Mouse (Mus musculus) kidney, embryonic 16.5 days (tissue): ENCODE data around the gene Ccdc137. TPM values are rescaled to one million over a fixed set of nuclear protein-coding genes. Genes with fewer than 3 reads are reported as not detected.
"Not testable (repeated sequence)": the region's sequence is repeated elsewhere in the genome, so short reads cannot be mapped to it uniquely, and the experiment has no call there.

ENCODE experiments used
- ATAC-seq: fragments of 200-750 bp; cut with Nextera tagmentation; 2 replicates; pipeline ENCODE4 v1.8.0; 2017; ENCODE audit warnings: moderate TSS enrichment; ENCODE audit not compliant: low FRiP score, low TSS enrichment
- H3K27ac ChIP-seq: fragments of 300-500 bp; sonication (generic); 2 replicates; pipeline ENCODE4 v1.5.1; 2014; ENCODE audit warnings: low read length
- H3K27me3 ChIP-seq: fragments of 300-500 bp; sonication (generic); 2 replicates; pipeline ENCODE4 v1.6.1; 2014; ENCODE audit warnings: low read length, control low read depth, mixed read lengths; ENCODE audit not compliant: insufficient read depth
- H3K36me3 ChIP-seq: fragments of 300-500 bp; sonication (generic); 2 replicates; pipeline ENCODE4 v1.6.1; 2014; ENCODE audit warnings: low read length, control low read depth, mixed read lengths; ENCODE audit not compliant: insufficient read depth
- H3K4me1 ChIP-seq: fragments of 300-500 bp; sonication (generic); 2 replicates; pipeline ENCODE4 v1.6.1; 2014; ENCODE audit warnings: low read length, control low read depth, mixed read lengths; ENCODE audit not compliant: insufficient read depth
- H3K4me2 ChIP-seq: fragments of 300-500 bp; sonication (generic); replicated peaks from 2 replicates; pipeline ENCODE4 v1.6.1; 2014; ENCODE audit warnings: low read depth, low read length
- H3K4me3 ChIP-seq: fragments of 300-500 bp; sonication (generic); 2 replicates; pipeline ENCODE4 v1.5.1; 2014; ENCODE audit warnings: mild to moderate bottlenecking, low read length
- H3K9ac ChIP-seq: fragments of 300-500 bp; sonication (generic); replicated peaks from 2 replicates; pipeline ENCODE4 v1.6.1; 2014; ENCODE audit warnings: low read length
- H3K9me3 ChIP-seq: fragments of 300-500 bp; sonication (generic); 2 replicates; pipeline ENCODE4 v1.6.1; 2016; ENCODE audit warnings: low read length, control low read depth
- WGBS: fragments of 180-500 bp; shearing (Covaris S2); extraction: QIAGEN DNeasy Blood & Tissue Kit; methylation state at CpG from one replicate; pipeline ENCODE4 v1.1.7; 2014; 5-methylcytosine and 5-hydroxymethylcytosine counted together
- polyA plus RNA-seq: library from polyadenylated mRNA; unstranded; fragments of >200 nt; fragmentation: Nextera tagmentation; extraction: Ambion mirVana; gene quantifications from 2 replicates; pipeline ENCODE4 v1.2.1, GENCODE M21; 2015

The Ccdc137 gene
- polyA plus RNA-seq, result 40.6 and 43.9 TPM in 2 replicates

DNA sequence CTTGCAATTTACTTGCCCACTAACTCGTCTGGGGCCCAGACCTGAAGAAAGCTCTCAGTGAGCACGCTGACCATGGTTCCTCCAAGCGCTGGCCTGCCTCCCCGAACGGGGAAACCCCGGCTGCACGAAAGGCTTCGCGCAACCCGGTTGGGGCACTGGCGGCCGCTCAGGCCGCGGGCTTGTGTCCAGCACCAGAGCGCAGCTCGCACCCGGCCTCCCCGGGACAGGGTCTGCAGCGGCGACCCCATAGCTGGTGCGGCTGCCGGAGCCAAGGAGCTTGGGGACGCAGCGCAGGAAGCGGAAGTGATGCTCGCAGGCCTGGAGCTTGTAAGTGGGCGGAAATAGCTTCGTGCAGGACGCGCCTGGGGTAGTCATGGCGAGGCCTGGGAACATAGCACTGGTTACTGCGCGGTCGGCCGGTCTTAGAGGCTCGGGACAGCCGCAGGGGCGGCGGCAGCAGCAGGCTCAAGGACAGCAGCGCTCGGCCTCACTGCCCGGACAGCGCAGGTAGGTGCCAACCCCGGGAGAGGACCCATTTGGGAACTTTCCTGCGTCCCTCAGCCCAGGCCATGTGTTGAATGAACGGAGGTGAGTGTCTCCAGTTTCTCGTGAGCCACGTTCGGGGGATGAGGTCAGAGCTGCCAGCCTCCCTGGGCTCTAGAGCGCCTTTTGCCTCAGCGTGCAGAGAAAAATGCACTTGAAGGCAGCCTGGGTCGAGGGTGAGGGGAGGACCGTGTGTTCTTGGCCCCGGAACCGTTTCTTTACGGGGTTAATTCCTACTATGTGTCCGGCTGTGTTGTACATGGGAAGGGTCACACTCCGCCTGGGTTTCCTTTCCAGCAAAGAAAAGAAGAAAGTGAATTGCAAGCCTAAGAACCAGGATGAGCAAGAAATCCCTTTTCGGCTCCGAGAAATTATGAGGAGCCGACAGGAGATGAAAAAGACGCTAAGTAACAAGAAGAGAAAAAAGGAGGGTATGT is at the start of gene Ccdc137, which contains the start of gene Oxld1:
Ccdc137 (plus strand) TSS at position 344 of the 980 bp plus-strand sequence.
Oxld1 (minus strand) TSS at position 297 of the 980 bp plus-strand sequence.
- WGBS, result 3% methylated on average over 62 of the region's 62 CpGs

DNA sequence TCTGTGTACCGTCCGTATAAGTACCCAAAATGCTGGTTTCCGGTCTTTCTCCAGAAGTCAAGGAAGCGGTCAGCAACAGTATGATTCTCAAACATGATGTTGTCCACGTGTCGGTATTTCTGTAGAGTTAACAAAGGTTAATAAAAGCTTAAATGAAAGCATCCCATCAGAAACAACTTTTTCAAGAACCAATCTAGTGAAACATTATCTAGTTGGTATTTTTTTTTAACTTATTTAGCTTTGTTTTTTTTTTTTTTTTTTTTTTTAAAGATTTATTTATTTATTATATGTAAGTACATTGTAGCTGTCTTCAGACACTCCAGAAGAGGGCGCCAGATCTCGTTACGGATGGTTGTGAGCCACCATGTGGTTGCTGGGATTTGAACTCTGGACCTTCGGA is 44.3 kb upstream of the Ccdc137 start:
- H3K27me3 ChIP-seq, ATAC-seq, H3K9ac ChIP-seq, H3K27ac ChIP-seq, H3K9me3 ChIP-seq, H3K4me1 ChIP-seq, H3K4me2 ChIP-seq, H3K4me3 ChIP-seq: not testable (repeated sequence)
- 94% methylated on average over 7 of the region's 10 CpGs for WGBS
- peaks cover 75% of the 10 kb centered on the region for H3K36me3 ChIP-seq

More for the DNA sequence above, at the start of gene Ccdc137, which contains the start of gene Oxld1:
- peak within 1 kb of the TSS; percentile 71 for H3K4me2 ChIP-seq
- H3K27ac ChIP-seq, result peak within 1 kb of the TSS; percentile 86
- no peaks in the 10 kb centered on the region for H3K9me3 ChIP-seq
- H3K4me3 ChIP-seq, result peak within 1 kb of the TSS; percentile 88
- peak within 1 kb of the TSS; percentile 97 for H3K9ac ChIP-seq
- peak; percentile 96 for ATAC-seq
- peaks cover 13% of the 10 kb centered on the region for H3K4me1 ChIP-seq
- no peaks in the 10 kb centered on the region for H3K27me3 ChIP-seq
- H3K36me3 ChIP-seq, result peaks cover 26% of the 10 kb centered on the region

DNA sequence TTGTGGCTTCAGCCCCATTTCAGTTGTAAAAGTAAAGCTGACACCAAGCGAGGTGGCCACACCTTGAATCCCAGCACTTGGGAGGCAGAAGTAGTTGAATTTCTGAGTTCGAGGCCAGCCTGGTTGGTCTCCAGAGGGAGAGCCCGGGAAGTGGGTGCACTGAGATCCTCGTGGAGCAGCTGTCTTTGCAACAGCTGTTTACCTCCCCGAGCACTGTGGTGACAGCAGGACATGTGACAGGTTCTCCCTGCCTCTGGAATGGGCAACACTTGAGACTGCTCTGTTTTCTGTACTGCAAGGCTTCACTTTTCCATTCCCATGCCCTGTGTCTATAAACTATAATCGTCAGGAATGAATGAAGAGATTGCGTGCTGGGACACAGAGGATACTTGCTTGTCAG is 40.1 kb upstream of the Ccdc137 start:
- Histone ChIP-seq H3K27me3 (no peaks in the 10 kb centered on the region), H3K4me2 (no peak overlapping the region), H3K9ac (no peak overlapping the region), H3K4me1 (peaks cover 18% of the 10 kb centered on the region), H3K9me3 (no peaks in the 10 kb centered on the region), H3K27ac (no peak overlapping the region), H3K36me3 (peaks cover 45% of the 10 kb centered on the region), H3K4me3 (no peak overlapping the region)
- no peak for ATAC-seq
- 88% methylated on average over 7 of the region's 7 CpGs for WGBS

DNA sequence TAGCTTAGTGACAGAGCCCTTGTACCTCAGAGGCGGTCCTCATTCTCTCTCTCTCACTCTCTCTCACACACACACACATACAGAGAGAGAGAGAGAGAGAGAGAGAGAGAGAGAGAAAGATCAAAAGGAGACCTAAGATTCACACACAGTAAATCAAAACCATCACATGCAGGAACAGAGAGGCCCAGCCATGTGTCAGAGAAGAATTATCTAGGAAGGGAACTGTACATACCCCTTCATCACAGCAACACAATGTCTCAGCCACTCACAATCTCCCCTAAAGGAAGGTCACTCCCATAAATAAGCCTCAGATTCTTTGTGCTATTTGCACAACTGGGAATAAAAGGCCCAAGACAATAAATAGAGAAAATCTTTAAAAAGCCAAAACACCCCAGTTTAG is 39.3 kb upstream of the Ccdc137 start:
- Histone ChIP-seq H3K9me3 (no peaks in the 10 kb centered on the region), H3K27ac (no peak overlapping the region), H3K4me2 (no peak overlapping the region), H3K9ac (no peak overlapping the region), H3K4me1 (peaks cover 25% of the 10 kb centered on the region), H3K36me3 (peaks cover 39% of the 10 kb centered on the region), H3K4me3 (no peak overlapping the region), H3K27me3 (no peaks in the 10 kb centered on the region)
- ATAC-seq, result no peak
- 83% methylated on average over 1 of the region's 1 CpGs for WGBS

DNA sequence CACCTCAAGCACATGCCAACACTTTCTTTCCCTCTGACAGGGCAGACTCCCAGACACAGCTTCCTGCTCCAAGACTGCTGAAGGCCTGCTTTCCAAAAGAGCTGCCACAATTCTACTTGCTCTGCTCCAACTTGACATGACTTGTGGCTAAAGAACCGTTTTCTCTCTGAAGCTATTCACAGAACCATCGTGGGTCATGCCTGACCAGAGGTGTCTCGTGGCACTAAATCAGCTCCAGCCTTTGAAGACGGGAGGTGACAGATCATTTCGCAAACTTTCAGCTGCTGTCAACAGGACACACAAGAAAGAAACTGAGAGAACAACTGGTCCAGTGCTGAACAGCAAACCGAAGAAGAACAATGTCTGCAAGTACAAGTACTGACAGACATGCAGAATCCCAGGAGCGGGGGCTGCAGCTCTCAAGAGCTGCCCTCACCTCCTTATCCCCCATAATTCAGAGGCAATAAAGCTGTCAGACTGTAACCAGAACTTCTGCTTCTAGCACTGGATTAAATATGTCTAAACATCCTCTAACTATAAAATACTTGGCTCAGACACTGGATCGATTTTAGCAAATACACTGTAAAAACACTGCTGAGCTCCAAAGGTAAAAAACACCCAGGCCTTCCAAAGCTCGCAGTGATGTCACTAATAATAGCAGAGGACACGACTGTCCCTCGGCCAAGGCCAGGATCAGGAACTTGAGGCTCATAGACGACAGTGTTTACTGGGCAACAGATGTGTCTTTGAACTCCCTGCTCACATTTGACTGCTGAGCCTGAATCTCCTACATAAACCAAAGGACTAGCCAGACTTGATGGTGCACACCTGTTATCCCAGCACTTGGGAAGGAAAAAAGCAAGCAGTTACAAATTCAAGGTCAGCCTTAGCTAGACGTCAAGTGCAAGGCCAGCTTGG is 35.0 kb upstream of the Ccdc137 start:
- H3K9ac ChIP-seq, result no peak overlapping the region; the same call in 1 of the 2 replicates
- peak overlapping the region; percentile 88 for H3K27ac ChIP-seq
- 20% methylated on average over 13 of the region's 13 CpGs for WGBS
- no peak overlapping the region for H3K4me3 ChIP-seq
- H3K27me3 ChIP-seq, result no peaks in the 10 kb centered on the region
- peak overlapping the region; percentile 18; the same call in 1 of the 2 replicates for H3K4me2 ChIP-seq
- ATAC-seq, result peak; percentile 80
- H3K9me3 ChIP-seq, result no peaks in the 10 kb centered on the region
- H3K4me1 ChIP-seq, result peaks cover 29% of the 10 kb centered on the region
- H3K36me3 ChIP-seq, result peaks cover 39% of the 10 kb centered on the region

DNA sequence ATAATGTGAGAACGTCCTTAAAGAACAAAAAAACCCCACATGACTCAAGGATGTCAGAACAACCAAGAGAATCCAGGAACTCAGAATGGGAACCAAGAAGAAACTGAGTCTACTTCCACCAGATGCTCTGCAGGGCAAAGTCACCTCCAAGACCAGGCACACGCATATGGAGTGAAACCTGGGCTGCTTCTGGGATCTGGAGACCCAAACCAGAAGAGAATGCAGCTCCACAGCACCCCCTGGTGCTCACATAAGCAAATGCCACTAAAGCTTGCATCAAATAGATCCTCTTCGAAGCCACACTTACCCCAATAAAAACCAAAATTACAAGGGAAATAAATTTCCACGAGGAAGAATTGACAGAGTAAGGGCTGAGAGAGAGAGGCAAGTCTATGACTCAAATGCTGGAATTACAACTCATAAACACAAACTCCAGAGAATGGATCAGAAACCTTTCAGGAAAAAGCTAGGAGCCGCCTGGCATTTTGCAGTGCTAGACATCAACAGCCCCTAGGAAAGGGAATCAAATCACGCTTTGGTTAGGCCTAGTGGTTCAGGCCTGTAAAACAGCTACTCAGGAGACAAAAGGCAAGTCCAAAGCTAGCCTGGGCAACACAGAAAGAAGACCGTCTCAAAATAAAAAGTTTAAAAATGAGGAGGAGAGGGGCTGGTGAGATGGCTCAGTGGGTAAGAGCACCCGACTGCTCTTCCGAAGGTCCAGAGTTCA is 34.2 kb upstream of the Ccdc137 start:
- peak overlapping the region; percentile 88 for H3K27ac ChIP-seq

DNA sequence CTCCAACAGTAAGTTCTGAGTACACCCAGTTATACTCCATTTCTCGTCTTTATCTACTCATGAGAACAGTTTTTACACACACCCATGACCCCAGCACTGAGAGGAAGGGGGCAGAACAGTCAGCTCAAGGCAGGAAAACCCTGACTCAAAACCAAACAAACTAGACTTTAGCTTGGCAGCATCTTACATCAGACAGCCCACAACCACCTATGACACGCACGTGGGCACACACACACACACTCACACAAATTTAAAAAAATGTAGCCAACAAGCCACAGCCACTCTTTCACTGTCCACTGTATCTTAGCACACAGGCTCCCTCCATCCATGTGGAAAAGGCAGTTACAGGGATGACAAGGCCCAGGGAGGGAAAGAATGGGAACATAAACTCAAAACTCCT is 31.2 kb upstream of the Ccdc137 start:
- H3K4me3 ChIP-seq, result no peak overlapping the region
- ATAC-seq, result no peak
- no peaks in the 10 kb centered on the region for H3K9me3 ChIP-seq
- peaks cover 23% of the 10 kb centered on the region for H3K4me1 ChIP-seq
- H3K27ac ChIP-seq, result no peak overlapping the region
- H3K36me3 ChIP-seq, result peaks cover 38% of the 10 kb centered on the region
- 91% methylated on average over 3 of the region's 3 CpGs for WGBS
- H3K9ac ChIP-seq, result no peak overlapping the region
- H3K27me3 ChIP-seq, result no peaks in the 10 kb centered on the region
- H3K4me2 ChIP-seq, result no peak overlapping the region

More for the DNA sequence above, 34.2 kb upstream of the Ccdc137 start:
- Histone ChIP-seq H3K4me1 (peaks cover 29% of the 10 kb centered on the region), H3K4me3 (no peak overlapping the region), H3K9me3 (no peaks in the 10 kb centered on the region), H3K4me2 (no peak overlapping the region), H3K9ac (no peak overlapping the region), H3K36me3 (peaks cover 42% of the 10 kb centered on the region), H3K27me3 (no peaks in the 10 kb centered on the region)
- 49% methylated on average over 9 of the region's 9 CpGs for WGBS
- peak; percentile 52; the same call in 1 of the 2 replicates for ATAC-seq

DNA sequence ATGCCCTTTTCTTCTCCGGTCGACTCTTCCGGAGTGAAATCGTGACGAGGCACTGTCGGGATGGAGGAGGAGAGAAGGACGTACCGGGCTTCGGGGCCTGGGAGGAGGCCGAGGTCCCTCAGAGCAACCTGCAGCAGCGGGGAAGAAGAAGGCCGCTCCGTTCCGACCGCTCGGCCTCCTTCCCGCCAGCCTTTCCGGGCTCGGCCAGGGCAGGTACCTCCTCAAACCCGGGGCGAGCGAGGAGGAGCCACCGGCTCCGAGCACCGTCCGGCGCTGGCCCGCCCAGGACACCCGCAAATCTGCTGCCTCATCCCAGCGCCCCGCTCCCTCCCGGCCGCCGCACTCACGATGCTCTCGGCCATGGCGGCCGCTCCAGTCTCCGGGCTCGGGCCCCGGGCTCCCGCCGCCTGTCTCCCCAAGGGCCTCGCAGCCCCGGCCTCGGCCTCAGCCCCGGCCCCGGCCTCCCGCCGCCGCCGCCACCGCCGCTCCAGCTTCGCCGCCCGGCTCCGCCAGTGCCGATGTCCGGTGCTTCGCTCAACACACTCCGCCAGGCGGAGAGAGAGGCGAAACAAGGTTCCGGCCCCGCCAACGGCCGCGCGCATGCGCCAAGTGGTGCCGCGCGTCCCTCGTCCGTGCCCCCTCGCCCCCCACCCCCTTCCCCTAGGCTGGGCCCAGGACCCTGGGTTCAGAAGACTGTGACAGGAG is 20.6 kb upstream of the Ccdc137 start, which contains the start of gene Nploc4:
Nploc4 (minus strand) TSS at position 557 of the 705 bp plus-strand sequence.
- Histone ChIP-seq H3K36me3 (peaks cover 9% of the 10 kb centered on the region), H3K4me3 (peak within 1 kb of the TSS; percentile 89), H3K9ac (peak within 1 kb of the TSS; percentile 93), H3K4me2 (peak within 1 kb of the TSS; percentile 96), H3K27me3 (no peaks in the 10 kb centered on the region), H3K27ac (peak within 1 kb of the TSS; percentile 76), H3K4me1 (peaks cover 14% of the 10 kb centered on the region), H3K9me3 (no peaks in the 10 kb centered on the region)
- ATAC-seq, result peak; percentile 89
- 0% methylated on average over 63 of the region's 77 CpGs for WGBS
